In genomic region chr13:119724541-119724940, GRCm38 (mm10) we compare ENCODE assay signal across 16 mouse cellular contexts. TPM values are rescaled to one million over a fixed set of nuclear protein-coding genes. Genes with fewer than 3 reads are reported as not detected.
DNase-seq lines count a peak whose midpoint lies in the region; TF ChIP-seq lines count a peak whose summit lies in the region.
"Had no signal": no experiment of that assay in that cellular context is flagged by ENCODE, and none has a peak within 500 bp of the region (broad histone marks: within the 10 kb centered on the region; RNA-seq: fewer than 3 reads in every experiment).

No protein-coding gene starts in this region.

- no peak for TF ChIP-seq POLR2A in brain, embryonic 14.5 days (IDR thresholded peaks at IDR 0.05; ENCODE audit: borderline replicate concordance, extremely low read depth, insufficient read depth, insufficient read length, poor library complexity, severe bottlenecking)

- H3K4me3 ChIP-seq in gastrocnemius, adult 2 months, result no peak overlapping the region
- no peak overlapping the region for H3K4me3 ChIP-seq in left cerebral cortex, adult 2 months
- H3K4me3 ChIP-seq: erythroblast, embryonic 14.5 days; heart, embryonic 13.5 days; intestine, embryonic 15.5 days; neural tube, embryonic 15.5 days had no signal

- intact Hi-C loops in gastrocnemius, adult 2 months (cut with DNase I), result no loop called here
- intact Hi-C loops in gastrocnemius, postnatal 36 days (cut with DNase I), result no loop called here
- intact Hi-C loops in left cerebral cortex, adult 2 months (cut with DNase I), result no loop called here
- intact Hi-C loops in left cerebral cortex, postnatal 25 days (cut with DNase I), result no loop called here

- DNase-seq in gastrocnemius, adult 2 months, result no peak
- DNase-seq in gastrocnemius, postnatal 36 days, result no peak
- DNase-seq in left cerebral cortex, adult 2 months (ENCODE audit: extremely low spot score in 1 of 2, low spot score in 2 of 2), result no peak
- DNase-seq in left cerebral cortex, postnatal 25 days (ENCODE audit: low spot score in 2 of 2), result no peak
- DNase-seq in 416B (ENCODE audit: low read depth), result peak; percentile 55
- DNase-seq in brain, embryonic 14.5 days (ENCODE audit: low read depth), result no peak
- DNase-seq in right cerebral cortex, postnatal 14 days, result no peak
- DNase-seq: cerebellum, postnatal 10 days; embryo, embryonic 11 days; gastrocnemius, postnatal 25 days; retina, postnatal 1 day; thymus, postnatal 36 days had no signal

- no peak overlapping the region for H3K27ac ChIP-seq in gastrocnemius, adult 2 months
- H3K27ac ChIP-seq in left cerebral cortex, adult 2 months, result no peak overlapping the region
- H3K27ac ChIP-seq: heart, embryonic 13.5 days; intestine, embryonic 15.5 days; neural tube, embryonic 15.5 days had no signal

- peak; percentile 29; the same call in 1 of the 2 replicates for TF ChIP-seq CTCF in gastrocnemius, adult 2 months (IDR thresholded peaks at IDR 0.05)
- TF ChIP-seq CTCF in left cerebral cortex, adult 2 months (IDR thresholded peaks at IDR 0.05), result peak; percentile 30
- TF ChIP-seq CTCF in brain, embryonic 14.5 days (IDR thresholded peaks at IDR 0.05; ENCODE audit: borderline replicate concordance, extremely low read depth, insufficient read depth, insufficient read length), result peak; percentile 2; the same call in 1 of the 2 replicates

RNA-seq across cellular contexts. Expression of gene Nim1k, which starts 31.1 kb away (rescaled TPM):
- 1 to 10 TPM in 1 of 2 experiments, under 1 TPM in 1; 0.82 to 1.6 TPM for total RNA-seq in gastrocnemius, adult 2 months (2021)
- total RNA-seq in gastrocnemius, postnatal 36 days (2021), result 1 to 10 TPM in 1 of 2 experiments, under 1 TPM in 1; 0.76 to 1.3 TPM
- total RNA-seq in left cerebral cortex, adult 2 months (2021), result 10 to 100 TPM; 12.9 to 16.8 TPM
- total RNA-seq in left cerebral cortex, postnatal 25 days (2021), result 10 to 100 TPM; 13.6 to 16.3 TPM
- 1.1 and 1.8 TPM in 2 replicates for polyA plus RNA-seq in brain, embryonic 14.5 days (2012; rRNA removed)
- polyA plus RNA-seq: erythroblast, embryonic 14.5 days had no signal

RNA-seq across cellular contexts. Expression of gene Hmgcs1, which starts 34.4 kb away (rescaled TPM):
- 10 to 100 TPM; 23.6 to 31.9 TPM for total RNA-seq in gastrocnemius, adult 2 months (2021)
- total RNA-seq in gastrocnemius, postnatal 36 days (2021), result 10 to 100 TPM; 25.6 to 28.7 TPM
- total RNA-seq in left cerebral cortex, adult 2 months (2021), result 100 to 1,000 TPM; 234 to 239 TPM
- 100 to 1,000 TPM; 301 to 304 TPM for total RNA-seq in left cerebral cortex, postnatal 25 days (2021)
- 234 and 317 TPM in 2 replicates for polyA plus RNA-seq in brain, embryonic 14.5 days (2012; rRNA removed)

Comparison
In these comparisons a context has a peak if more than half of its experiments do, and no peak if none do; other contexts are left out.
1. RNA of gene Nim1k, which starts 31.1 kb away (total RNA-seq): 12.9 to 16.8 TPM in left cerebral cortex, adult 2 months and 13.6 to 16.3 TPM in left cerebral cortex, postnatal 25 days; 0.82 to 1.6 TPM in gastrocnemius, adult 2 months and 0.76 to 1.3 TPM in gastrocnemius, postnatal 36 days; every median in the first group is over 4 times any median in the second.
2. RNA of gene Hmgcs1, which starts 34.4 kb away (total RNA-seq): 301 to 304 TPM in left cerebral cortex, postnatal 25 days and 234 to 239 TPM in left cerebral cortex, adult 2 months; 23.6 to 31.9 TPM in gastrocnemius, adult 2 months and 25.6 to 28.7 TPM in gastrocnemius, postnatal 36 days; every median in the first group is over 4 times any median in the second.
3. Peak in every context shown above with its lines, with median percentiles within 50 percentile points of each other: CTCF ChIP-seq.